Mouse (Mus musculus) midbrain, embryonic 12.5 days (tissue): ENCODE measurements at regions not wholly inside any gene's neighbourhood (a gene's known extent, or its start where the extent isn't known, plus 50 kb on each side); places are given as distances from the start of the nearest gene placed in this dataset.

Source experiments
- ATAC-seq: fragments of 200-750 bp; cut with Nextera tagmentation; 2 replicates; pipeline ENCODE4 v1.8.0; 2017; ENCODE audit warnings: low read depth, moderate TSS enrichment, moderate library complexity; ENCODE audit not compliant: low FRiP score
- H3K27ac ChIP-seq: fragments of 300-500 bp; sonication (generic); replicated peaks from 2 replicates; pipeline ENCODE4 v1.5.1; 2016; ENCODE audit warnings: mild to moderate bottlenecking
- H3K27me3 ChIP-seq: fragments of 300-500 bp; sonication (generic); 2 replicates; pipeline ENCODE4 v1.6.1; 2016; ENCODE audit warnings: mild to moderate bottlenecking
- H3K36me3 ChIP-seq: fragments of 300-500 bp; sonication (generic); 2 replicates; pipeline ENCODE4 v1.6.1; 2016
- H3K4me1 ChIP-seq: fragments of 300-500 bp; sonication (generic); 2 replicates; pipeline ENCODE4 v1.6.1; 2016
- H3K4me2 ChIP-seq: fragments of 300-500 bp; sonication (generic); replicated peaks from 2 replicates; pipeline ENCODE4 v1.6.1; 2016; ENCODE audit warnings: mild to moderate bottlenecking, moderate library complexity
- H3K4me3 ChIP-seq: fragments of 300-500 bp; sonication (generic); 2 replicates; pipeline ENCODE4 v1.5.1; 2016; ENCODE audit warnings: mild to moderate bottlenecking
- H3K9ac ChIP-seq: fragments of 300-500 bp; sonication (generic); replicated peaks from 2 replicates; pipeline ENCODE4 v1.6.1; 2016; ENCODE audit warnings: mild to moderate bottlenecking, moderate library complexity
- H3K9me3 ChIP-seq: fragments of 300-500 bp; sonication (generic); 2 replicates; pipeline ENCODE4 v1.6.1; 2016; ENCODE audit warnings: mild to moderate bottlenecking
- WGBS: fragments of 180-500 bp; shearing (Covaris S2); methylation state at CpG from one replicate; pipeline ENCODE4 v1.1.7; 2016; 5-methylcytosine and 5-hydroxymethylcytosine counted together

DNA sequence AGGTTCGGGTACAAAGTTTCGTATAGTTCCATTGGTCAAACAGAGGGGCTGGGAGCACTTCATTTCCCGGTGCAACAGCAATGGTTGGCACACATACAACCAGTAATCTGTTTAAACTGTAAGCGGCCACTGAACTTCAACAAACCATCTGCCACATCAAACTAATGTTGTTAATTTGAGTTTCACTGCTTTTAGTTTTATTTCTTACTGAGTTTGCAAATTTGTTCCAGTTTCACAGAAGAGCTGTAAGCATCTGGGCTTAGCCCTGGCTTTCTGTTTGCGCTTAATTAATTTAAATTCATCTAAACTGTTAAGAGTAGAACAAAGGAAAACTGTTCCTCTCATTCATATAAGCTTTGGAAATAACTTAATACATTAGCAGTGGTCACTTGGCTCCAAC lies 176.0 kb downstream of the Mreg start:
- 85% methylated on average over 5 of the region's 5 CpGs for WGBS
- ATAC-seq, result no peak

DNA sequence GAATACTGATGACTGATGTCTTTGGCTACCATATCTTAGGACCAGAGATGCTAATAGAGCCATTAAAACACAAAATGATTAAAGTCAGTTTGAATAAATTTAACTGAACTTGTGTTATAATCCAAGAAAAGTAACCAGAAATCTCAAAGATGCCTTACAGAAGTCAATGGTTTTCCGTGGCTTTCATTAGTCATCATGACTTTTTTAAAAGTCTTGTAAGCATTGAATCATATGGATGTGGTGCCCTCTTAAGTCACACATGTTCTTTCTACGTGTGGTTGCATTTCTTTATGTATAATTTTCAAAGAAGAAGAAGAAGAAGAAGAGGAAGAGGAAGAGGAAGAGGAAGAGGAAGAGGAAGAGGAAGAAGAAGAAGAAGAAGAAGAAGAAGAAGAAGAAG lies 178.2 kb downstream of the Mreg start:
- WGBS, result 81% methylated on average over 2 of the region's 2 CpGs

More for the DNA sequence above, 176.0 kb downstream of the Mreg start:
- Histone ChIP-seq H3K9ac (no peak overlapping the region), H3K36me3 (no peaks in the 10 kb centered on the region), H3K4me3 (no peak overlapping the region), H3K4me2 (no peak overlapping the region), H3K27me3 (no peaks in the 10 kb centered on the region), H3K27ac (no peak overlapping the region), H3K4me1 (0 out of 2 replicates have a peak, but pooled peaks cover 6% of the 10 kb centered on the region), H3K9me3 (no peaks in the 10 kb centered on the region)

DNA sequence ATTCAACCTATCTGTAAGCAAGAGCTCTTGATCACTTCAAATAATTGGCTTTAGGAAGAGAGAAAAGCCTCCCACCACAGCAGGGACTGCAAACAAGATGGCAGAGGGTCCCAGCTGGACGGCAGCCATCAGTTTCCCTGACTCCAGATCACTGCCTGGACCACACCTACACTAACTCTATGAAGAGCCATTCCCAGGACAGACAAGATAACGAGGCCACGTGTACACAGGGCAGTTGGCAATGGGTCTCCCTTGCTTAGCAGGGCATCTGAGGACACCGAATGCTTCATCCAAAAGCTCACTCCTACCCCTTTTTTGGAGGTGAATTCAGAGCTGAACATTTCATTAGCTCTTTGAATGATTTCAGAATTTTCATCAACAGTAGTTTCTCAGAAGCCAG lies 179.9 kb downstream of the Mreg start:
- Histone ChIP-seq H3K4me3 (no peak overlapping the region), H3K27me3 (no peaks in the 10 kb centered on the region), H3K9me3 (no peaks in the 10 kb centered on the region), H3K27ac (no peak overlapping the region), H3K36me3 (no peaks in the 10 kb centered on the region), H3K4me2 (no peak overlapping the region), H3K9ac (no peak overlapping the region), H3K4me1 (no peaks in the 10 kb centered on the region; the same call in 1 of the 2 replicates)
- ATAC-seq, result no peak
- WGBS, result 84% methylated on average over 4 of the region's 4 CpGs

More for the DNA sequence above, 178.2 kb downstream of the Mreg start:
- Histone ChIP-seq H3K36me3 (no peaks in the 10 kb centered on the region), H3K9ac (no peak overlapping the region), H3K9me3 (no peaks in the 10 kb centered on the region), H3K4me1 (peaks cover 6% of the 10 kb centered on the region; the same call in 1 of the 2 replicates), H3K4me2 (no peak overlapping the region), H3K27me3 (no peaks in the 10 kb centered on the region), H3K4me3 (no peak overlapping the region), H3K27ac (no peak overlapping the region)
- ATAC-seq, result no peak

DNA sequence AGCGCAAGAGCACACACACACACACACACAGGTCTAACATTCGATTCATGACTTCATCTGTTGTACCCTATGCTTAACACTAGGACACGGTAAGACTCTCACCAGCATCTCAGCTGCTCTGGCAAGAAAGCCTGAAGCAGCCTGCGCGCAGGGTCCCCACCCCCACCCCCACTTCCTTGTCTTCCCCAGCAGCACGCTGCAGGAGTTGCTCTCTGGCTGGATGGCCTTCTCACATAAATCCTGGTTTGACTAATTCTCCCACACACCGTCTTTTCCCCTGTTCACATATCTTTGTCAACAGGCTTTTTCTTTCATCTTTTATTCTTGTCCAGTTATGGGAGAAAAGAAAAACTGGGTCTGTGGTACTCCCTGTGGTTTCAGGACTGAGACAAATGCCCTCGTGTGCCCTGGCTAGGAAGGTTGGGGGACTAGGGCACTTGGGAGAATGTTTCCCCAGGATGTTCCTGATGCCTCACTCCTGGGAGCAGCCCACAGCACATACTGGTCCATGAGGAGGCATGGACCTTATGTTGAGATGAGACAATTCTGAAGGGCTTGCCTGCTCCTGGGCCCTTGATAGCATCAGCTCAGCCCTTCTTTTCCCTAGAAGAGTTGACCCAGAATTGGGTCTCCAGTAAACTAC lies 181.2 kb downstream of the Mreg start:
- WGBS, result 62% methylated on average over 8 of the region's 8 CpGs
- Histone ChIP-seq H3K4me1 (no peaks in the 10 kb centered on the region; the same call in 1 of the 2 replicates), H3K9ac (no peak overlapping the region), H3K36me3 (no peaks in the 10 kb centered on the region), H3K27ac (no peak overlapping the region), H3K9me3 (no peaks in the 10 kb centered on the region), H3K4me3 (no peak overlapping the region), H3K4me2 (no peak overlapping the region), H3K27me3 (no peaks in the 10 kb centered on the region)
- no peak for ATAC-seq

- Histone ChIP-seq H3K4me3 (no peak overlapping the region), H3K36me3 (no peaks in the 10 kb centered on the region), H3K9me3 (no peaks in the 10 kb centered on the region), H3K27me3 (no peaks in the 10 kb centered on the region), H3K27ac (no peak overlapping the region), H3K9ac (no peak overlapping the region), H3K4me2 (no peak overlapping the region), H3K4me1 (no peaks in the 10 kb centered on the region; the same call in 1 of the 2 replicates)
- 87% methylated on average over 6 of the region's 6 CpGs for WGBS
- no peak for ATAC-seq
Observed at GRCm38 (mm10) chr1:72029625-72030024, 182.5 kb downstream of the Mreg start.

DNA sequence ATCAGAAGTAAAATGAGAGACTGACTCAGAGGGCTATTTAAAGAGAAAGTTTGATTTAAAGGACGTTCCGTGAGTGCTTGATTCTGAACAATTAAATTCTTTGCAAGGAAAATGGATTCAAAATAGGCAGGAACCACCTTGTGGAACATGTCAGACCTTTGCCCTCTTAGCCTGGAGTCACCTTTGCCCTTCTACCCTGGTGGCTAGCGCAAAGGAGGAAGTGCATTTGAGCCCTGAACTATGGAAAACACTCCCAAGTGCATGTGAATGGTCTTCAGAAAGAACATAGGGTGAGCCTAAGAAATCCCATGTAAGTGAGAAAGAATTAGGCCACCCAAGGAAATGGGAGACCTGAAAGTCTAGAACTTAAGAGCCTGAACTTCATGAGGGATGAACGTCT lies 185.2 kb downstream of the Mreg start:
- no peak overlapping the region for H3K9ac ChIP-seq
- H3K36me3 ChIP-seq, result no peaks in the 10 kb centered on the region
- no peak overlapping the region for H3K4me2 ChIP-seq
- H3K4me1 ChIP-seq, result no peaks in the 10 kb centered on the region; the same call in 1 of the 2 replicates
- H3K27ac ChIP-seq, result no peak overlapping the region
- no peak overlapping the region for H3K4me3 ChIP-seq
- no peaks in the 10 kb centered on the region for H3K27me3 ChIP-seq
- H3K9me3 ChIP-seq, result no peaks in the 10 kb centered on the region
- ATAC-seq, result no peak
- 90% methylated on average over 4 of the region's 4 CpGs for WGBS

DNA sequence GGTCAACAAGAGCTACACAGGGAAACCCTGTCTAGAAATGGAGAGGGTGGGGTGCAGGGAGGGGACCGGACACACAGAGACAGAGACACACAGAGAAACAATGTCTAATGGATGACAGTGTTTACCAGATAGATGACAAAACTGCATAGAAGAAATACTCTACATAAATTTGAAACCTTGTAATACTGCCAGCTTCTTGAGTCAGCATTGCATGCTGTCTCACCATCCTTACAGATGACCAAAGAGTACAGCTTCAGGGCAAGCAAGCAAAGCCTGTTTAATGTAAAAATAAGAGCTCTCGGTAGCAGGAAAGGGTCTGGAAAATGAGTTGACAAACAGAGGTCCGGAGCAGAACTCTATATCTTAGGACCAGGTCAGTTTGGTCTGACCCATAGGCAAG lies 189.5 kb downstream of the Mreg start:
- no peak overlapping the region for H3K27ac ChIP-seq

DNA sequence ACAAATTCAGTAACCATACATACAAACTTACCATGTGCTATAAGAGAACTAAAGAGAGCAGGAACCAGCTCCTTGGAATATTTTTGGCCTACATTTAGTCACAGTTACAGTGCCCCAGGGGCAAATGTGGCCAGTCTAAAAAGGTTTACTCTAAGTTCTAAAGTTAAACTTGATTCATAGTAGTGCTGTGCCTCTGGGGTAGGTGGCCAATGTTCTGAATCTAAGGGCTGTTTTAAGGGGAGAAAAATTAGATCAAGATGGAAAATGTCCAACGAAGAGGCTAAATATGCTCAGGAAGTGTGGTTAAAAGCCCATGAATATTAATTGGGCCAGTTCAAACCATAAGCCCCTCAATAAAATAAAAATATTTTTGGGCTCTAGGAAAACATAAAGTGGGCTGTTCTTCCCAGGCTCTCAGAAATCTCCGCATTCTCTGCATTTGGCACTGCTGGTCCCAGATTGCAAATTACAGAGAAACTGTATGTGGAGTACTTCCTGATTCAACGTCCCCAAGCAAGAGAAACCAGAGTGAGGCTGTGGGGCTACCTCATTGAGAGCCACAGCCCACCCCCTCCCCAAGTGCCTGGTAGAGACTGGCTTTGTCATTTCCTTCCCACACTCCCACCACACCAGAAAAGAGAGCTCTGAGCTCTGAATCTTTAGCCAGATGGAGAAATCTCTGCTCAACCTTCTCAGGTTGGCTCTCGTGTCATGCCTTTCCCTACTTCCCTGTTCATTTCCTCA lies 193.5 kb downstream of the Mreg start:
- ATAC-seq, result no peak
- no peak overlapping the region for H3K27ac ChIP-seq
- no peak overlapping the region for H3K4me2 ChIP-seq
- H3K9ac ChIP-seq, result no peak overlapping the region
- no peaks in the 10 kb centered on the region for H3K36me3 ChIP-seq
- H3K4me3 ChIP-seq, result no peak overlapping the region
- no peaks in the 10 kb centered on the region for H3K9me3 ChIP-seq
- H3K4me1 ChIP-seq, result no peaks in the 10 kb centered on the region
- H3K27me3 ChIP-seq, result no peaks in the 10 kb centered on the region
- 77% methylated on average over 4 of the region's 4 CpGs for WGBS

More for the DNA sequence above, 189.5 kb downstream of the Mreg start:
- Histone ChIP-seq H3K9ac (no peak overlapping the region), H3K36me3 (no peaks in the 10 kb centered on the region), H3K27me3 (no peaks in the 10 kb centered on the region), H3K4me3 (no peak overlapping the region), H3K4me1 (no peaks in the 10 kb centered on the region), H3K9me3 (no peaks in the 10 kb centered on the region), H3K4me2 (no peak overlapping the region)
- WGBS, result 93% methylated on average over 3 of the region's 3 CpGs
- no peak for ATAC-seq

- Histone ChIP-seq H3K9me3 (no peaks in the 10 kb centered on the region), H3K4me1 (no peaks in the 10 kb centered on the region), H3K27me3 (no peaks in the 10 kb centered on the region), H3K9ac (no peak overlapping the region), H3K27ac (no peak overlapping the region), H3K4me3 (no peak overlapping the region), H3K4me2 (no peak overlapping the region), H3K36me3 (no peaks in the 10 kb centered on the region)
- WGBS, result 88% methylated on average over 1 of the region's 1 CpGs
- no peak for ATAC-seq
Observed at GRCm38 (mm10) chr1:72017814-72018478, 194.2 kb downstream of the Mreg start.

- H3K27ac ChIP-seq, result no peak overlapping the region
- H3K4me3 ChIP-seq, result no peak overlapping the region
- H3K4me2 ChIP-seq, result no peak overlapping the region
- no peak overlapping the region for H3K9ac ChIP-seq
- WGBS, result 94% methylated on average over 4 of the region's 4 CpGs
- no peaks in the 10 kb centered on the region for H3K36me3 ChIP-seq
- H3K27me3 ChIP-seq, result no peaks in the 10 kb centered on the region
- no peak for ATAC-seq
- no peaks in the 10 kb centered on the region for H3K9me3 ChIP-seq
- no peaks in the 10 kb centered on the region for H3K4me1 ChIP-seq
Observed at GRCm38 (mm10) chr1:72015471-72015870, 196.6 kb downstream of the Mreg start.

- Histone ChIP-seq H3K4me2 (no peak overlapping the region), H3K27me3 (no peaks in the 10 kb centered on the region), H3K36me3 (no peaks in the 10 kb centered on the region), H3K4me1 (no peaks in the 10 kb centered on the region), H3K4me3 (no peak overlapping the region), H3K9ac (no peak overlapping the region), H3K9me3 (no peaks in the 10 kb centered on the region), H3K27ac (no peak overlapping the region)
- no peak for ATAC-seq
- WGBS, result 83% methylated on average over 2 of the region's 2 CpGs
Observed at GRCm38 (mm10) chr1:72014580-72014979, 197.5 kb downstream of the Mreg start.

DNA sequence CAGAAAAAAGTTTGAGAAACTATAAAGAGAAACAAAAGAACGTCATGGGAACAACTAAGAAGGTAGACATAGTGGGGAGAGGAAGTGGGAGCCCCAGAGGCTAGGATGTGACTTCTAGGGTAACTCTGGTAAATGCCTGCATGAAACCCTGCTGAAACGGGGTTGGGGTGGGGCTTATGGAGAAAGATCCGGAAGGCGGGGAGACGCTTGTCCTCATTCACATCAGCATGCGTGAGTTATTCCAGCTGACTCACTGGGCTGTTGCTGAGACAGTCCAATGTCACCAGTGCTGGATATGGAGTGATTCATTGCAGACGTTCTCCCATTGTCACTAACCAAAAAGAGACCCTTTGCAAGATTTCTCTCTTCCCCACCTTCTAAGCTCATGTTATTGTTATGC lies 198.2 kb downstream of the Mreg start:
- ATAC-seq, result no peak
- no peaks in the 10 kb centered on the region for H3K4me1 ChIP-seq
- H3K9me3 ChIP-seq, result no peaks in the 10 kb centered on the region
- no peak overlapping the region for H3K9ac ChIP-seq
- no peaks in the 10 kb centered on the region for H3K27me3 ChIP-seq
- H3K27ac ChIP-seq, result no peak overlapping the region
- 84% methylated on average over 7 of the region's 7 CpGs for WGBS
- no peaks in the 10 kb centered on the region for H3K36me3 ChIP-seq
- no peak overlapping the region for H3K4me3 ChIP-seq
- no peak overlapping the region for H3K4me2 ChIP-seq
